Mouse (Mus musculus): ENCODE measurements at regions not wholly inside any gene's neighbourhood (a gene's known extent, or its start where the extent isn't known, plus 50 kb on each side); places are given as distances from the start of the nearest gene placed in this dataset.

DNA sequence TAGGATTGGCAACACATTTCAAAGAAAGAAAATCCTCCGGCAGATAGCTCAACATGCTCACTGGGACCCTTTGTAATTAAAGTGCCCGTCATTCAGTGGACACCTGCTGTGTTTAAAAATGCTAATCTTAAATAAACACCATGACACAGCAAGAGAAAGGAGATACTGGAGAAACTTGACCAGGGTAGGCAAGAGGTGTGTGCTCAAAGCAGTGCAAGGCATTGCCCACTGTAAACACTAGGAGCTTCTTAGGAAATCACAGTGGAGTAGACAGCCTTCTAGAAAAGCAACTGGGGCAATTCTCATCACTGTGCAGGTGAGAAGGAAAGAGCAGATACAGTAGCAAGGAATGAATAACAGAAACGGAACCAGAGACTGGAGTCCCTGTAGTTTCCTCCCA lies 369.2 kb downstream of the Atp23 start:
- no peak for ATAC-seq (ENCODE audit: low read depth)
- WGBS (ENCODE audit: insufficient replicate concordance): 43% methylated on average over 3 of the region's 3 CpGs

DNA sequence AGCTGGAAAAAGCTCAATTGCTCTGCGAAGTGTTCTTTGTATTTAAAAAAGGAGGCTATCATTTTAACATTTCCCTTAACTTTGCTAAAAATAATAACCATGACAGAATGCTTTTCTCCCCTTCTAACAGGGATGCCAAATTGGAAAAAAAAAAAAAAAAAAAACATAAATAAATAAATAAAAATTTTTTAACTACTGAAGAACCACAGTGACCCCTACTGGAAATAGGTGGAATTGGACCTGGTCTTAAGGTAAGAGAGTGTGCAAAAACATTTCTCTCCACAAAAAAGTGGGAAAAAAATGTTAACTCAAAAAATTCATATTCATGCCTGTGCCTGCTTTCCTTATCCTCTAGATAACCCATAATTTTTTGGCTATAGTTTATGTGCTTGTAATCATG lies 369.8 kb downstream of the Atp23 start:
- H3K36me3 ChIP-seq (ENCODE audit: control insufficient read depth, insufficient read depth): no peaks in the 10 kb centered on the region
- no peaks in the 10 kb centered on the region for H3K4me1 ChIP-seq (ENCODE audit: control insufficient read depth, low read depth, low read length)
- no peak overlapping the region for H3K9ac ChIP-seq (ENCODE audit: low read depth, low read length)
- no peaks in the 10 kb centered on the region for H3K9me3 ChIP-seq (replicated peaks; ENCODE audit: control insufficient read depth, low read length)
- no peaks in the 10 kb centered on the region for H3K27me3 ChIP-seq (ENCODE audit: control insufficient read depth, insufficient read depth, low read depth, low read length)
- H3K4me3 ChIP-seq (ENCODE audit: low read depth, low read length): no peak overlapping the region
- no peak overlapping the region for H3K27ac ChIP-seq (ENCODE audit: low read length)
- WGBS (ENCODE audit: insufficient replicate concordance): 73% methylated on average over 1 of the region's 1 CpGs
- no peak overlapping the region for H3K4me2 ChIP-seq (ENCODE audit: low read depth, low read length)
- no peak for ATAC-seq (ENCODE audit: low read depth)

More for the DNA sequence above, 369.2 kb downstream of the Atp23 start:
- H3K9ac ChIP-seq (ENCODE audit: low read depth, low read length): no peak overlapping the region
- H3K4me2 ChIP-seq (ENCODE audit: low read depth, low read length): no peak overlapping the region
- no peaks in the 10 kb centered on the region for H3K4me1 ChIP-seq (ENCODE audit: control insufficient read depth, low read depth, low read length)
- H3K27ac ChIP-seq (ENCODE audit: low read length): no peak overlapping the region
- H3K9me3 ChIP-seq (replicated peaks; ENCODE audit: control insufficient read depth, low read length): no peaks in the 10 kb centered on the region
- H3K4me3 ChIP-seq (ENCODE audit: low read depth, low read length): no peak overlapping the region
- H3K27me3 ChIP-seq (ENCODE audit: control insufficient read depth, insufficient read depth, low read depth, low read length): no peaks in the 10 kb centered on the region
- no peaks in the 10 kb centered on the region for H3K36me3 ChIP-seq (ENCODE audit: control insufficient read depth, insufficient read depth)

DNA sequence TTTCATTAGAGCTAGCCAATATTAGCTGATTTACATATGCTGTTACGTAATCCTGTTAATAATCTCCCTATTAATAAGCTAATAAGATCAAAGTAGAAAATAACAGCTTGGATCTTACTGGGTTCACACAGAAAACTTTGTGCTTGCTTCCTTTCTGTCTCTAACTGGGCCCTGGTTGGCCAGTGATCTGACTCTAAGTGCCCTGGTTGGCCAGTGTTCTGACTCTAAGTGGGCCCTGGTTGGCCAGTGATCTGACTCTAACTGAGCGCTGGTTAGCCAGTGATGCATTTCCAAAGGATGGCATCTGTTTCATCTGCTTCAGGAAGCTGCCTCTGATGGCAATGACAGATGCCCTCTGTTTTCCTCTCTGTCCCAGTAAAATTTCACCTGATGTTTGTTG lies 372.4 kb downstream of the Atp23 start:
- 70% methylated on average over 2 of the region's 2 CpGs for WGBS (ENCODE audit: insufficient replicate concordance)
- Histone ChIP-seq H3K9ac (ENCODE audit: low read depth, low read length) (no peak overlapping the region), H3K4me3 (ENCODE audit: low read depth, low read length) (no peak overlapping the region), H3K36me3 (ENCODE audit: control insufficient read depth, insufficient read depth) (no peaks in the 10 kb centered on the region), H3K4me2 (ENCODE audit: low read depth, low read length) (no peak overlapping the region), H3K4me1 (ENCODE audit: control insufficient read depth, low read depth, low read length) (no peaks in the 10 kb centered on the region), H3K27me3 (ENCODE audit: control insufficient read depth, insufficient read depth, low read depth, low read length) (no peaks in the 10 kb centered on the region), H3K27ac (ENCODE audit: low read length) (no peak overlapping the region), H3K9me3 (replicated peaks; ENCODE audit: control insufficient read depth, low read length) (no peaks in the 10 kb centered on the region)
- ATAC-seq (ENCODE audit: low read depth): no peak

DNA sequence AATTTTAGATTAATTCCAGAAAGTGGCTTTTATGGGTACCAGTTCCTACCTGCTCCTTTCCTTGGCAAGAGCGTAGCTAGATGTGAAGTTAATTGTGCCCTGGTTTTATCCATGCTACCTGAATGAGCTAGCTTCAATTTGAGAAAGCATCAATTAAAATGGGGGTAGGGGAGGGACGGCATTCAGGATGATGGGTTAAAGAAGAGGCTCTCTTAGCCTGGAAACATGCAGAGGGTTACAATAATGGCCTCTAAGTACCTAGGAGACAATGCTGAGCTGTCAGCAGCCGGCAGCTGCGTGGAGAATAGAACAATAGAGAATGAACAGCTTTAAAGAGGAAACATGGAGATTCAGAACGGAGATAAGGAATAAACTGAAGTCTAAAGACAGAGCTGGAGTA lies 375.0 kb downstream of the Atp23 start:
- ATAC-seq (ENCODE audit: low read depth): no peak
- H3K27me3 ChIP-seq (ENCODE audit: control insufficient read depth, insufficient read depth, low read depth, low read length): no peaks in the 10 kb centered on the region
- H3K4me3 ChIP-seq (ENCODE audit: low read depth, low read length): no peak overlapping the region
- no peak overlapping the region for H3K9ac ChIP-seq (ENCODE audit: low read depth, low read length)
- 41% methylated on average over 5 of the region's 5 CpGs for WGBS (ENCODE audit: insufficient replicate concordance)
- H3K36me3 ChIP-seq (ENCODE audit: control insufficient read depth, insufficient read depth): no peaks in the 10 kb centered on the region
- H3K27ac ChIP-seq (ENCODE audit: low read length): no peak overlapping the region
- no peaks in the 10 kb centered on the region for H3K9me3 ChIP-seq (replicated peaks; ENCODE audit: control insufficient read depth, low read length)
- H3K4me2 ChIP-seq (ENCODE audit: low read depth, low read length): no peak overlapping the region
- no peaks in the 10 kb centered on the region for H3K4me1 ChIP-seq (ENCODE audit: control insufficient read depth, low read depth, low read length)

DNA sequence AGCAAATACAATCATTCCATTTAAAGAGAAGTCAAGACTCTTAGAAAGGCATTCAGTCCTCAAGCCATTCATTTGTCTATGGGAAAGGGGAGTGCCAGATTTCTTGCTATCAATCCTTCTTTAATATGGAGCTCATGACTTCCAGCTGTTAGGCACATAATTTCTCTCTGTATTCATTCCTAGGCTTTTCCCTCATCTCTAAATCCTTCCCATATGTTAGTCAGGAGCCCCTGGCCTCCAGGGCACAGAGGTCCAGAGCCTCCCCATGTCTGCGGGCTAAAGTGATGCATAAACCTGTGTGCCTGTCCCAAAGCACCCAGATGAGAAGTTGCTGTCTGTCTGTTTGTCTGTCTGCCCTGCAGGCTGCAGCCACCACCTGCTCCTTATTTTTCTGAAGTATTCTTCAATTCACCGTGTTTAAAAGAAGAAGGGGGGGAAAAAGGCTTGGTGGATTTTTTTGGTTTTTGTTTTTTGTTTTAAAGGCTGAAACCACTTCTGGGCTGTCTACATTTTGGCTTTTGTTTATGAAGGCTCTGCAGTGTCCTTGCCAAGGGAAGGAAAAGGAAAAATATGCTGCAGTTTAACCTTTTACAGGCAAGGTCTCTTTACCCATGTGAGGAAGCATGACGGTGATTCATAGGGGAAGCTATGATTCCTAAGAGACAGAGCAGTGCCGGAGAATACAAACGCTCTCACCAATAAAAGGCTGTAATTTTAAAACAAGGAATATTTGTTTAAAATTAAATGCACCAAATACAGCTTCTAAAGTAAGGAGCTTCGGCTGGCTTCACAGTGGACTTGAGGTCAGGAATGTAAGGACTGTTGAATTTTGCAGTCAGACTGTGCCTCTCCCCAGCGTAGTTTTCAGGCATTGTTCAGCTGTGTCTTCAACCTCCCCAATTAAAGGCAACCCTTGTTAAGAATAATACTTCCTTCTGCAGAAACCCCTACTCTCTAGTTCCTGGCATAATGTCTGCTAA lies 379.0 kb downstream of the Atp23 start:
- no peak overlapping the region for H3K4me3 ChIP-seq (ENCODE audit: low read depth, low read length)
- H3K27me3 ChIP-seq (ENCODE audit: control insufficient read depth, insufficient read depth, low read depth, low read length): no peaks in the 10 kb centered on the region
- no peak overlapping the region for H3K4me2 ChIP-seq (ENCODE audit: low read depth, low read length)
- H3K4me1 ChIP-seq (ENCODE audit: control insufficient read depth, low read depth, low read length): no peaks in the 10 kb centered on the region
- H3K9me3 ChIP-seq (replicated peaks; ENCODE audit: control insufficient read depth, low read length): no peaks in the 10 kb centered on the region
- no peak overlapping the region for H3K9ac ChIP-seq (ENCODE audit: low read depth, low read length)
- whole genome bisulfite sequencing (ENCODE audit: insufficient replicate concordance): 64% methylated on average over 7 of the region's 7 CpGs
- no peak overlapping the region for H3K27ac ChIP-seq (ENCODE audit: low read length)
- no peak for ATAC-seq (ENCODE audit: low read depth)
- no peaks in the 10 kb centered on the region for H3K36me3 ChIP-seq (ENCODE audit: control insufficient read depth, insufficient read depth)

DNA sequence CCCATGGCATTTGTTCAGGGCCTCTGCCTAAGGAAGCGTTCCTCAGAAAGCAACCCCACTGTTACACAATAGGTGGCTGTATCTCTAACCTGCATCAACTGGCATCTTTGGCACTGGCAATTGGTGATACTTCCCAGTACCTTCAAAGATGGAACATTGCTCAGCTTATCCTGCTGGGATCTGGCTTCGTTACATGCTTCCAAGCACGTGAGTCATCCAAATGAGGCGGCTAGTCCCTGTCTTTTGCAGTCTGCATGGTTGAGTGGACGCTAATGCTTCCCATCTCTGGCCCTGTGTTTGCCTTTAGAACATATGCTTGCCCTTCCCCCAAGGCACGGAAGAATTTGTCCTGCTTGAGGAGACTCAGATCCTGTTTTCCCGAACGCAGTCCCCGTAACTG lies 380.2 kb downstream of the Atp23 start:
- WGBS (ENCODE audit: insufficient replicate concordance): 68% methylated on average over 9 of the region's 9 CpGs
- no peak overlapping the region for H3K27ac ChIP-seq (ENCODE audit: low read length)
- H3K4me2 ChIP-seq (ENCODE audit: low read depth, low read length): no peak overlapping the region
- no peak overlapping the region for H3K9ac ChIP-seq (ENCODE audit: low read depth, low read length)
- H3K9me3 ChIP-seq (replicated peaks; ENCODE audit: control insufficient read depth, low read length): no peaks in the 10 kb centered on the region
- H3K36me3 ChIP-seq (ENCODE audit: control insufficient read depth, insufficient read depth): no peaks in the 10 kb centered on the region
- no peak overlapping the region for H3K4me3 ChIP-seq (ENCODE audit: low read depth, low read length)
- ATAC-seq (ENCODE audit: low read depth): no peak
- H3K27me3 ChIP-seq (ENCODE audit: control insufficient read depth, insufficient read depth, low read depth, low read length): no peaks in the 10 kb centered on the region
- H3K4me1 ChIP-seq (ENCODE audit: control insufficient read depth, low read depth, low read length): no peaks in the 10 kb centered on the region

DNA sequence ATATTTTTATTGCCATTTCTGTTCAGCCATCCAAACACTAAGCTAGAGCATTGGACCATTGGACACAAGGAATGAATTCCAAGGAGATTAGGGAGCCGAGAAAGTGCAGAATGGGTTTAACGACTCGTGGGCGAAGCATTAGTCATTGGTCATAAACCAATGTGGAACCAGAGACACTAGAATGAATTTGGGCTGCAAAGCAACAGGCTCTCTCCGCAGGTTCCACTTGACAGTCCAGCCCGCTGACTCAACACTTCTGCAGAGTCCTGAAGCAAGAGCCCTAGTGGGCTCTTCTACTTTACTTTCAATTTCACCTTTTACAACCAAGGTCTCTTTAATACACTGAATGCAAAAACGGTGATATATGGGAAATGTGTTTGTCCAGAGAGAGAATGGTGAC lies 388.0 kb downstream of the Atp23 start:
- ATAC-seq (ENCODE audit: low read depth): no peak
- H3K9me3 ChIP-seq (replicated peaks; ENCODE audit: control insufficient read depth, low read length): no peaks in the 10 kb centered on the region
- no peaks in the 10 kb centered on the region for H3K36me3 ChIP-seq (ENCODE audit: control insufficient read depth, insufficient read depth)
- H3K9ac ChIP-seq (ENCODE audit: low read depth, low read length): no peak overlapping the region
- no peaks in the 10 kb centered on the region for H3K4me1 ChIP-seq (ENCODE audit: control insufficient read depth, low read depth, low read length)
- H3K27ac ChIP-seq (ENCODE audit: low read length): no peak overlapping the region
- WGBS (ENCODE audit: insufficient replicate concordance): 63% methylated on average over 7 of the region's 7 CpGs
- no peak overlapping the region for H3K4me2 ChIP-seq (ENCODE audit: low read depth, low read length)
- no peak overlapping the region for H3K4me3 ChIP-seq (ENCODE audit: low read depth, low read length)
- H3K27me3 ChIP-seq (ENCODE audit: control insufficient read depth, insufficient read depth, low read depth, low read length): no peaks in the 10 kb centered on the region

DNA sequence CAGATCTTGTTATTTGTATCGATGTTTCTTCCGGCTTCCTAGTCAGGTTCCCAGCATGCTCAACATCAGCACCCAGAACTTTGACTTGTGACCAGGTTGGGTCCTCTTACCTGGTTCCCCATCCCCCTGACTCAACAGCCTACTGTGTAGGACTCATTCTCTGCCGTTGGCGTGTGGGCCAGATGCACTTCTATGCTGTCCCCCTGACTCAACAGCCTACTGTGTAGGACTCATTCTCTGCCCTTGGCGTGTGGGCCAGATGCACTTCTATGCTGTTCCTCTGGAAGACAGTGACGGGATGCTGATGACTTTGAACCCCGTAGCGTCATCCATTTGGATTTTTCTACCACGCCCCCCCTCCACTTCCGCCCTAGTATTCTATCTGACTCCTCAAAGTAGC lies 389.6 kb downstream of the Atp23 start:
- H3K4me2 ChIP-seq (ENCODE audit: low read depth, low read length): no peak overlapping the region
- no peaks in the 10 kb centered on the region for H3K36me3 ChIP-seq (ENCODE audit: control insufficient read depth, insufficient read depth)
- ATAC-seq (ENCODE audit: low read depth): no peak
- no peaks in the 10 kb centered on the region for H3K4me1 ChIP-seq (ENCODE audit: control insufficient read depth, low read depth, low read length)
- H3K27me3 ChIP-seq (ENCODE audit: control insufficient read depth, insufficient read depth, low read depth, low read length): no peaks in the 10 kb centered on the region
- H3K9me3 ChIP-seq (replicated peaks; ENCODE audit: control insufficient read depth, low read length): no peaks in the 10 kb centered on the region
- no peak overlapping the region for H3K4me3 ChIP-seq (ENCODE audit: low read depth, low read length)
- no peak overlapping the region for H3K27ac ChIP-seq (ENCODE audit: low read length)
- WGBS (ENCODE audit: insufficient replicate concordance): 73% methylated on average over 10 of the region's 10 CpGs
- H3K9ac ChIP-seq (ENCODE audit: low read depth, low read length): no peak overlapping the region

DNA sequence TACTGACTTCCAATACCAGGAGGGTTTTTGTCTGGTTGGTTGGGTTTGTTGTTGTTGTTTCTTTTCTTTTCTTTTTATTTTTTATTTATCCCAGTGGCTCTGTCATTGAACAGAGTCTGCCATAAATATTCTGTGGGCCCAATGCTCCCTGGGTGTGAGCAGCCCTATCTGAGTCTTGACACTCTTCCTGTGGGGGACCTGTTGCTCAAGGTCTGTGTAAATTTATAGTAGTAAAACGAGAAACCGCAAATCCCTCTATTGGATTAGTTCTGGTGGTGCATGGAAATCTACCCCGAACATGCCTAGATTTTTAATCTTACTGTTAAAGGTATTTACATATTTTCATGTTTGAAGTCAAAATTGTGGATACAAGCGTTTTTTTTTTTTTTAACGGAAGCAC lies 395.2 kb downstream of the Atp23 start:
- 28% methylated on average over 5 of the region's 5 CpGs for WGBS (ENCODE audit: insufficient replicate concordance)
- Histone ChIP-seq H3K27ac (ENCODE audit: low read length) (no peak overlapping the region), H3K4me1 (ENCODE audit: control insufficient read depth, low read depth, low read length) (no peaks in the 10 kb centered on the region), H3K4me3 (ENCODE audit: low read depth, low read length) (no peak overlapping the region), H3K27me3 (ENCODE audit: control insufficient read depth, insufficient read depth, low read depth, low read length) (no peaks in the 10 kb centered on the region), H3K36me3 (ENCODE audit: control insufficient read depth, insufficient read depth) (no peaks in the 10 kb centered on the region), H3K9ac (ENCODE audit: low read depth, low read length) (no peak overlapping the region), H3K4me2 (ENCODE audit: low read depth, low read length) (no peak overlapping the region), H3K9me3 (replicated peaks; ENCODE audit: control insufficient read depth, low read length) (no peaks in the 10 kb centered on the region)
- no peak for ATAC-seq (ENCODE audit: low read depth)

Measured in liver, embryonic 16.5 days (tissue).